Mouse (Mus musculus): Measurements from ENCODE around the gene Ltf. TPM values are rescaled to one million over a fixed set of nuclear protein-coding genes. Genes with fewer than 3 reads are reported as not detected.
A peak's percentile ranks its signal among the peaks of the same experiment; 100 is the strongest.

Gene Ltf
- polyA plus RNA-seq (2015; fragmentation: Nextera tagmentation; extraction: Ambion mirVana), result 1.2 and 2.0 TPM in 2 replicates

DNA sequence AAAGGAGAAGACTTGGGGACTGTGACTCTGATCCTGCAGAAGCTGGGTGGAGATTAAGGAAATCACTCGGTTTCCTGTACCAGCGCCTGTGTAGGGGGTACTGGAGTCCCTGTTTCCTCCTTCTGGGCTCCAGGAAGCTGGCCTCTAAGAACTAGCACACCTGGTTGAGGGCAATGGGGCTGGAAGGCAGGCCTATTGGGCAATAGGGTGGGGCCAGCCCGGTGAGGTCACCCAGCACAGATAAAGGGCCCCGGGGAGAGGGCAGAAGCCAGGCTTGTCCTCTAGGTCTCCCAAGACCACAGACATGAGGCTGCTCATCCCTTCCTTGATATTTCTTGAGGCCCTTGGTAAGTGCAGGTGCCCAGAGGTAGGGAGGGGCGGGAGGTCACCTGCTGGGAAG, at the start of gene Ltf:
Ltf (plus strand) TSS at position 250 of the 400 bp plus-strand sequence.
- Histone ChIP-seq H3K9ac (no peak within 1 kb of the TSS), H3K4me1 (replicated peaks) (no peaks in the 10 kb centered on the region), H3K4me3 (no peak within 1 kb of the TSS), H3K27ac (replicated peaks) (no peak within 1 kb of the TSS), H3K36me3 (no peaks in the 10 kb centered on the region), H3K27me3 (no peaks in the 10 kb centered on the region), H3K4me2 (no peak within 1 kb of the TSS), H3K9me3 (no peaks in the 10 kb centered on the region)
- 89% methylated on average over 5 of the region's 5 CpGs for WGBS
- ATAC-seq (ENCODE audit: low FRiP score, low read depth), result no peak

DNA sequence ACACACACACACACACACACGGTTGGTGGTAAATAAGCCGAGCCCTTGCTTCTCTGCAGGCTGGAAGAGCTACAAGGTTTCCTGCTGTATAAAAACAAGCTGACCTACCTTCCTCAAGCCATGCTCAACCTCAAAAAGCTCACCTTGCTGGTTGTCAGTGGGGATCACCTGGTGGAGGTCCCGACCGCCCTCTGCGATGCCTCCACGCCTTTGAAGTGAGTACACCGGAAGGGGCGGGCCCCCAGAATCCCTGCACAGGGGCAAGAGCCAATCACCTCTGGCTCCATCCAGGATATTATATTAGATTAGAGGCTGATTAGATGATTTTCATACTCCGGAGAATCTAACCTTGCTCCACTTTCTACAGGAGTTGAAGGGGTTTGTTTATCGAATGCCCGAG, 39.7 kb upstream of the Ltf start:
- 96% methylated on average over 11 of the region's 11 CpGs for WGBS
- no peaks in the 10 kb centered on the region for H3K4me1 ChIP-seq (replicated peaks)
- H3K36me3 ChIP-seq, result no peaks in the 10 kb centered on the region
- no peaks in the 10 kb centered on the region for H3K9me3 ChIP-seq
- H3K27me3 ChIP-seq, result no peaks in the 10 kb centered on the region
- H3K27ac ChIP-seq (replicated peaks), result no peak overlapping the region
- H3K9ac ChIP-seq, result no peak overlapping the region
- no peak overlapping the region for H3K4me3 ChIP-seq
- H3K4me2 ChIP-seq, result no peak overlapping the region
- ATAC-seq (ENCODE audit: low FRiP score, low read depth), result no peak

DNA sequence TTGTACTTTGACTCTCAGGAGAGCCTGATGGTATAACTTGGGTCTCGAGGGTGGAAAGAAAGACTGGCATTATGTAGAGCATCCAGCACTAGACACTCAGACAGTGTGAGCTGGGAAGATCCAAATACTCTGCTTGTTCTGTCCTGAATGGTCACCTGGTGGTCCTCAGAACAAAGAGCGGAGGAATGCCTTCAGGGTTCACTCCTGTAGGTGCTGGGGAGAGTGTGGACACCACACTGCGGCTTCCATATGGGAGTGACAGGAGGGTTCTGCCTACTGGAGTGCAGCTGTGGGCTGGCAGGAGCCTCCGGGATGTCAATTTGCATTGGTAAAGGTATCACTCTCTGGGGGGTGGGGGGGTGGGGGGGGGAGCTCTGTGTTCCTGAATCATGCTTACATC, 36.7 kb upstream of the Ltf start:
- no peak overlapping the region for H3K9ac ChIP-seq
- H3K4me3 ChIP-seq, result no peak overlapping the region
- 42% methylated on average over 4 of the region's 4 CpGs for WGBS
- no peaks in the 10 kb centered on the region for H3K36me3 ChIP-seq
- H3K27ac ChIP-seq (replicated peaks), result no peak overlapping the region
- no peak for ATAC-seq (ENCODE audit: low FRiP score, low read depth)
- no peaks in the 10 kb centered on the region for H3K27me3 ChIP-seq
- no peaks in the 10 kb centered on the region for H3K9me3 ChIP-seq
- no peak overlapping the region for H3K4me2 ChIP-seq
- no peaks in the 10 kb centered on the region for H3K4me1 ChIP-seq (replicated peaks)

DNA sequence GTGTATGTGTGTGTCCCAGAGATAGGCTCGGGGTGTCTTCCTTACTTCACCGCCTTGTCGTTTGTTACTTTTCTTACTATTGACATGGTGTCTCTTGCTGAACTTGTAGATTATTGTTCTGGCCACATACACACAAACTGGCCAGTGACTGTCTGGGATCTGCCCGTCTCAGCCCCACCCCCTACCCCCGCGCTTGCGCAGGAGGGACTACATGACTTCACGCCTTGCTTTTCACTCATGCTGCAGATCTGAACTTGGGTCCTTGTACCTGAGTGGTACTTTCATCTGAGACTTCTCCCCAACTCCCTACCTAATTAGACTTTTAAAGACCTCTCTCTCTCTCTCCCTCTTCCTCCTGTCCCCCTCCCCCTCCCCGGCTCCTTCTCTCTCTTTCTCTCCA, 35.0 kb upstream of the Ltf start:
- Histone ChIP-seq H3K9ac (no peak overlapping the region), H3K4me1 (replicated peaks) (no peaks in the 10 kb centered on the region), H3K27me3 (no peaks in the 10 kb centered on the region), H3K4me2 (no peak overlapping the region), H3K27ac (replicated peaks) (no peak overlapping the region), H3K4me3 (no peak overlapping the region), H3K36me3 (no peaks in the 10 kb centered on the region), H3K9me3 (no peaks in the 10 kb centered on the region)
- WGBS, result 95% methylated on average over 9 of the region's 9 CpGs
- no peak for ATAC-seq (ENCODE audit: low FRiP score, low read depth)

DNA sequence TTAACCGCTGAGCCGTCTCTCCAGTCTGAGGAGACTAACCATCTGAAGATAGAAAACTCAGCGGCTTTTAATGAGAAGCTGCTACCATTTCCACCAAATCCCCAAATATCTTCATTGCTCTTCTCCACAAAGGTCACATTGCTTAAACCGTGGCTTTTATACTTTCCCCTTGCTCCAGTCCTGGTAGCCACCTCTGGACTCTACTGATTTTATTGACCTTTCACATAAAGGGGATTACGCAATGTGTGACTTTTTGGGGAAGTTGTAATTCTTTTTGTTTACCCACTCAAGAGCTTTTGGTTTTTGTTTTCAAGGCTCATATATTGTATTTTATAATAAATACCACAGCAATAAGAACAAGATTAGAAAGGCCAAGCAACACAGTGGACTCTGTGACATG, 33.5 kb upstream of the Ltf start:
- no peak overlapping the region for H3K4me3 ChIP-seq
- WGBS, result 95% methylated on average over 5 of the region's 5 CpGs
- H3K4me2 ChIP-seq, result no peak overlapping the region
- H3K9ac ChIP-seq, result no peak overlapping the region
- H3K36me3 ChIP-seq, result no peaks in the 10 kb centered on the region
- no peak for ATAC-seq (ENCODE audit: low FRiP score, low read depth)
- H3K4me1 ChIP-seq (replicated peaks), result no peaks in the 10 kb centered on the region
- H3K27me3 ChIP-seq, result no peaks in the 10 kb centered on the region
- H3K9me3 ChIP-seq, result no peaks in the 10 kb centered on the region
- no peak overlapping the region for H3K27ac ChIP-seq (replicated peaks)

DNA sequence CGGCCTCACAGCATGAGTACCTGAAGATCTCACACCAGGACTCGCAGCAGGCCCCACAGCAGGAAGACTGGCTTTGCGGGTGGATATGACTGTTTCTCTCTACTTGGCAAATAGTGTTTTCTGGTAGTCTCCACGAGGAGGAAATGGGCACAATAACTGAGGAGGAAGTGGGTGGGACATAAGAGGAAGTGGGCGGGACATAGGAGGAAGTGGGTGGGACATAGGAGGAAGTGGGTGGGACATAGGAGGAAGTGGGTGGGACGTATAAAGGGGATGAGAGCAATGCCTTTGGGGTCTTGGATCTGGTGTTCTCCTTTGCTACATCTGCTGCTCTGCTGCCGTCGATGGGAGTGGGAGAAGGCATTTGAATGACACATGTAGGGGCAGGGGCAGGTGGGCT, 33.1 kb upstream of the Ltf start:
- Histone ChIP-seq H3K9me3 (no peaks in the 10 kb centered on the region), H3K27ac (replicated peaks) (no peak overlapping the region), H3K4me1 (replicated peaks) (no peaks in the 10 kb centered on the region), H3K9ac (no peak overlapping the region), H3K4me2 (no peak overlapping the region), H3K27me3 (no peaks in the 10 kb centered on the region), H3K36me3 (no peaks in the 10 kb centered on the region), H3K4me3 (no peak overlapping the region)
- no peak for ATAC-seq (ENCODE audit: low FRiP score, low read depth)
- 88% methylated on average over 8 of the region's 8 CpGs for WGBS

DNA sequence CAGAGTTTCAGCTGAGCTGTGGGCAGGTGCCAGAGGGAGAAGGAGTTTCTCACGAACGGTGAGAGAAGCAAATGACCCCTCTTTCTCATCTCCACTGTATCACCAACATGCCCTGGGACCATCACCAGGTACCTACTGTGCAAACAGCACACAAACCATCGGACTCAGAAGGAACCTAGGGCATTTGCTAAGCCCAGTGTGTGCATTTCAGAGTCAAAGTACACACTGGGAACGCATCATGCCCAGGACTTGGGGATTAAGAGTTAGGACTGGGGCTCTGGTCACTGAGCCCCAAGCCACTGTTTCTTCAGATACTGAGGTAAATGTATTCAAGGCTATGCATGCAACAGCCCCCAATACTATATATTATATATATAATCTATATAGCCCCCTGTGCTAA, 31.7 kb upstream of the Ltf start:
- no peaks in the 10 kb centered on the region for H3K4me1 ChIP-seq (replicated peaks)
- no peaks in the 10 kb centered on the region for H3K27me3 ChIP-seq
- WGBS, result 88% methylated on average over 4 of the region's 4 CpGs
- ATAC-seq (ENCODE audit: low FRiP score, low read depth), result no peak
- H3K4me3 ChIP-seq, result no peak overlapping the region
- H3K36me3 ChIP-seq, result no peaks in the 10 kb centered on the region
- H3K27ac ChIP-seq (replicated peaks), result no peak overlapping the region
- H3K9me3 ChIP-seq, result no peaks in the 10 kb centered on the region
- no peak overlapping the region for H3K4me2 ChIP-seq
- no peak overlapping the region for H3K9ac ChIP-seq

DNA sequence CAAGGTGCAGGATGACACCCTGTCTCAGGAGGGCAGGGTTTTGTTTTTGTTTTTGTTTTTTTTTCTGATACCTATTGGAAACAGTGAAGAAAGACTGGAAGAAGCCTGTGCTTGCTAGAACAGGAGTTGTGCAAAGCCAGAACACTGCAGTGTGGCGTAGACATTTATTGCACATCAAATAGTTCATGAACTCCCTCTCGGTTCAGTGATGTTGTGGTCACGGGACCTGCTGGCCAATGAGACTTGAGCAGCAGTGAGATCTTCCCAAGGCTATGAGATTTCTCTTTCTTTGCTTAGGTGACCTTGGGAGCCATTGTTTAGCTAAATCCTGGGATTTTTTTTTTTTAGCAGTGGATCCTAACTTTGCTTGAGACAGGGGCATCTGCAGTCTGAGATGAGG, 31.0 kb upstream of the Ltf start:
- Histone ChIP-seq H3K27ac (replicated peaks) (no peak overlapping the region), H3K9me3 (no peaks in the 10 kb centered on the region), H3K4me2 (no peak overlapping the region), H3K4me1 (replicated peaks) (no peaks in the 10 kb centered on the region), H3K4me3 (no peak overlapping the region), H3K27me3 (no peaks in the 10 kb centered on the region), H3K36me3 (no peaks in the 10 kb centered on the region), H3K9ac (no peak overlapping the region)
- ATAC-seq (ENCODE audit: low FRiP score, low read depth), result no peak
- 84% methylated on average over 3 of the region's 3 CpGs for WGBS

DNA sequence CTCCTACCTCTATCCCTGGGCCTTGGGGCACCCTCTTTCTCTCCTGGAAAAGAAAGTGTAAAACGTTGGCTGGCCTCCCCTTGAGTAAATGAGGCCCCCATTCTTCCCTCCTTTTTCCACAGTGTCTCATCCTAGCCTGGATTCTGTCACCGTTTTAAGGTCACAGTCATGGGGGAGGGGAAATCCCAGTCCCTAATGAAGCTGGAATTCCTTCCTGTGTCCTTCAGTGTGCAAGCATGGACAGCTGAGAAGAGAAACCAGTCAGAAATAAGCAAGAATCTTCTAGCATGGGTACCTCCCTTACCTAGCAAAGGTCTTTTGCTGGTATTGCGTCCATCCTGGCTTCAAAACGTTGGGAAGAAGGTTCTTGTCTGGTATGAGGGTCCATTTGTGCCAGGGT, 29.9 kb upstream of the Ltf start:
- ATAC-seq (ENCODE audit: low FRiP score, low read depth), result no peak
- H3K9ac ChIP-seq, result no peak overlapping the region
- WGBS, result 77% methylated on average over 4 of the region's 4 CpGs
- no peak overlapping the region for H3K4me3 ChIP-seq
- H3K27me3 ChIP-seq, result no peaks in the 10 kb centered on the region
- H3K9me3 ChIP-seq, result no peaks in the 10 kb centered on the region
- no peak overlapping the region for H3K4me2 ChIP-seq
- no peaks in the 10 kb centered on the region for H3K36me3 ChIP-seq
- H3K4me1 ChIP-seq (replicated peaks), result no peaks in the 10 kb centered on the region
- H3K27ac ChIP-seq (replicated peaks), result no peak overlapping the region

DNA sequence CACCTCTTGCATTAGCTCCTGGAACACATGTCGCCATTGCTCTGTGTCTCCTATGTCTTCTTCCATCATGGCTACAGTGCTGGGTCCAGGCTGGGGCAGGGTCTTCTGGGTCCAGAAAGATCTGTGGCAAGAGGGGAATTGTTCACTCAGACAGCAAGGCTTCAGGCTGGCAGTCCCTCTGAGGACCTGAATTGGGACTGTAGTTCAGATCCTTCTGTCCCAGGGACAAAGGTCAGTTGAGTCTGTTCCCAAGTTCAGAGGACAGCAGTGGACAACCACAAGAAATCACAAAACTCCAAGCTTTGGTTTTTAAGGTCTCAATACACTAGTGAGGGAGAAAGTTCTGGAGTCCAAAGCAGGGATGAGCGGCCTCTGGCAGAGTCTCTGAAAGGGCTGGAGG, 29.5 kb upstream of the Ltf start:
- ATAC-seq (ENCODE audit: low FRiP score, low read depth), result no peak
- no peaks in the 10 kb centered on the region for H3K36me3 ChIP-seq
- no peak overlapping the region for H3K4me2 ChIP-seq
- no peaks in the 10 kb centered on the region for H3K27me3 ChIP-seq
- H3K27ac ChIP-seq (replicated peaks), result no peak overlapping the region
- no peaks in the 10 kb centered on the region for H3K9me3 ChIP-seq
- 95% methylated on average over 2 of the region's 2 CpGs for WGBS
- H3K4me1 ChIP-seq (replicated peaks), result no peaks in the 10 kb centered on the region
- no peak overlapping the region for H3K9ac ChIP-seq
- H3K4me3 ChIP-seq, result no peak overlapping the region

DNA sequence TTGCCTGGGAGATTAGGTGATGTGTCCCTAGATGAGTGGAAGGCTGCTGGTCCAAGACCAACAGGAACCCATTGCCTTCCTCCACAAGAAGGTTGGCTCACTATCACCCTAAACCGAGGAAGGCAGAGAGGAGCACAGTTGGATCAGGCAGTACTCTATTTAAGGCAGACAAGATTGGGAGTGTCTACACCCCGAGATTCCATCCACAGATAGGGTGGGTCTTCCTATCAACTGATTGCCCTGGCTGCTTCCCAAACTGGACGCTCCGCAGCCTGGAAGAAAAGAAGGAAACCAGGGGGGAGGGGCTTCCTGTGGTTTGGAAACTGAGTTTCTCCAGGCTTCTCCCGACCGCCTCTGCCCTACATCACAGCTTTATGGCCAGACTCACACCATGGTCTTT, 28.9 kb upstream of the Ltf start, which contains the start of gene Rtp3:
Rtp3 (minus strand) TSS at position 380 of the 400 bp plus-strand sequence.
- Histone ChIP-seq H3K9me3 (no peaks in the 10 kb centered on the region), H3K4me2 (no peak within 1 kb of the TSS), H3K27ac (replicated peaks) (no peak within 1 kb of the TSS), H3K36me3 (no peaks in the 10 kb centered on the region), H3K9ac (no peak within 1 kb of the TSS), H3K4me1 (replicated peaks) (no peaks in the 10 kb centered on the region), H3K4me3 (no peak within 1 kb of the TSS), H3K27me3 (no peaks in the 10 kb centered on the region)
- 72% methylated on average over 6 of the region's 6 CpGs for WGBS
- no peak for ATAC-seq (ENCODE audit: low FRiP score, low read depth)

DNA sequence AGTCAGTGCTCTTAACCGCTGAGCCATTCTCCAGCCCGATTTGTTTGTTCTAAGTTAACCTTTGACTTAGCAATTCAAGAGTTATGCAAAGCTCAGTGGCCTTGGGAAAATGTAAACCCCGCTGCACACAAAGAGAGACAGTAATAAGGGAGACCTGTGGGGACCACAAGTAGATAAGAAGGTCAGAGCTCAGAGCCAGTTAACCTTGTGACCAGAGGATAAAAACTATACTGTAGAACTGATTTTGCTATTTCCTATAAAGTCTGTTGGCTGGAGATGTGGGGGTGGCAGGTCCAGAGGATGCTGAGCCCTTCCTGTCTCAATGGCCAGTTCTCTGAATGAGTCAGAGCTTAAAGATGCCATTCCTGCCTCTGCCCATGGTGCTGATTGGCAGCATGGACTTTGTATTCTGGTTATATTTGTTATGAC, 25.8 kb upstream of the Ltf start:
- Histone ChIP-seq H3K27me3 (no peaks in the 10 kb centered on the region), H3K4me1 (replicated peaks) (no peaks in the 10 kb centered on the region), H3K4me2 (no peak overlapping the region), H3K9me3 (no peaks in the 10 kb centered on the region), H3K36me3 (no peaks in the 10 kb centered on the region), H3K9ac (no peak overlapping the region), H3K4me3 (no peak overlapping the region), H3K27ac (replicated peaks) (no peak overlapping the region)
- 44% methylated on average over 3 of the region's 3 CpGs for WGBS
- no peak for ATAC-seq (ENCODE audit: low FRiP score, low read depth)

DNA sequence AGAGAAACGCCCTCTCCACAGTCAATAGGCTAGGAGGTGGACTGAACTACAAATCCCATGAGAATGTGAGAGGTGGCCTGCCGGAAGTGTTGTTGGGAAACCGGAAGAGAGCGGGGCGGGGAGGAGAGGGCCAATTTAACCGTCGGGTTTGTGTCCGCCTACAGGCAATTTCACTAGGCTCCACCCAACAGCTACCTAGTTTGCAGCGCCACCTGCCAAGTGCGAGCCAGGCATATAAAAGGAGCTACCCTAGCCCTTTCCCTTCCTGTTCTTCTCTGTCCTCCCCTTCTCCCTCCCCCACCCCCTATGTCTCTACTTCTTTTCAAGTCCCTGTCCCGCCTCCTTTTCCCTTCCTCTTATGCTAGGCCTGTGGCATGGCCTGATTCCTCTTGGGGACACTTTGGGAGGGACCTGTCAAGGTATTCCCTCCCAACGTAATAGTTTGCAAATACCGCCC, 24.3 kb upstream of the Ltf start:
- peak overlapping the region; percentile 61; the same call in 1 of the 2 replicates for H3K27ac ChIP-seq (replicated peaks)
- no peaks in the 10 kb centered on the region for H3K27me3 ChIP-seq
- peak; percentile 91; the same call in 1 of the 2 replicates for ATAC-seq (ENCODE audit: low FRiP score, low read depth)
- no peaks in the 10 kb centered on the region for H3K4me1 ChIP-seq (replicated peaks)
- no peaks in the 10 kb centered on the region for H3K9me3 ChIP-seq
- 9% methylated on average over 13 of the region's 13 CpGs for WGBS
- H3K9ac ChIP-seq, result peak overlapping the region; percentile 16; the same call in 1 of the 2 replicates
- H3K4me2 ChIP-seq, result peak overlapping the region; percentile 54
- H3K4me3 ChIP-seq, result peak overlapping the region; percentile 41
- H3K36me3 ChIP-seq, result no peaks in the 10 kb centered on the region

Data from hindbrain, embryonic 15.5 days (tissue).